Mouse (Mus musculus) layer of hippocampus, adult 11-12 months (tissue): ENCODE data around the gene Fhad1.
"Not testable (repeated sequence)": the region's sequence is repeated elsewhere in the genome, so short reads cannot be mapped to it uniquely, and the experiment has no call there.

Source experiments
- DNase-seq: peaks from one replicate; pipeline ENCODE4 v3.0.0; 2022; ENCODE audit warnings: low spot score

Gene Fhad1

GRCm38 (mm10) chr4:142014659-142015608 is at the start of gene Fhad1:
Gene Fhad1, minus strand, starts transcription at chr4:142015082.
- DNase-seq, result peak; percentile 55

- no peak for DNase-seq
These were observed 48.2 kb upstream of the Fhad1 start for GRCm38 (mm10) chr4:142063057-142063534.

GRCm38 (mm10) chr4:142061485-142062240 is 46.8 kb upstream of the Fhad1 start:
- no peak for DNase-seq

- peak; percentile 53 for DNase-seq
These were observed 45.8 kb upstream of the Fhad1 start for GRCm38 (mm10) chr4:142060455-142061378.

GRCm38 (mm10) chr4:142059841-142060193 is 44.9 kb upstream of the Fhad1 start:
- no peak for DNase-seq

GRCm38 (mm10) chr4:142059113-142059840 is 44.4 kb upstream of the Fhad1 start:
- DNase-seq, result no peak

GRCm38 (mm10) chr4:142057529-142058216 is 42.8 kb upstream of the Fhad1 start:
- DNase-seq, result peak; percentile 55

- no peak for DNase-seq
These were observed 40.7 kb upstream of the Fhad1 start for GRCm38 (mm10) chr4:142055600-142055999.

- no peak for DNase-seq
These were observed 39.7 kb upstream of the Fhad1 start for GRCm38 (mm10) chr4:142054580-142054979.

- DNase-seq, result no peak
These were observed 39.0 kb upstream of the Fhad1 start for GRCm38 (mm10) chr4:142053661-142054448.

GRCm38 (mm10) chr4:142053261-142053660 is 38.4 kb upstream of the Fhad1 start:
- DNase-seq, result no peak

GRCm38 (mm10) chr4:142052391-142053132 is 37.7 kb upstream of the Fhad1 start:
- DNase-seq, result no peak

- not testable (repeated sequence) for DNase-seq
These were observed 37.0 kb upstream of the Fhad1 start for GRCm38 (mm10) chr4:142051883-142052282.

GRCm38 (mm10) chr4:142049963-142050362 is 35.1 kb upstream of the Fhad1 start:
- no peak for DNase-seq

- DNase-seq, result no peak
These were observed 33.5 kb upstream of the Fhad1 start for GRCm38 (mm10) chr4:142048391-142048790.

- DNase-seq, result no peak
These were observed 32.1 kb upstream of the Fhad1 start for GRCm38 (mm10) chr4:142047005-142047404.

- DNase-seq, result no peak
These were observed 31.6 kb upstream of the Fhad1 start for GRCm38 (mm10) chr4:142046496-142046895.

GRCm38 (mm10) chr4:142045595-142046163 is 30.8 kb upstream of the Fhad1 start:
- DNase-seq, result no peak

- DNase-seq, result no peak
These were observed 29.6 kb upstream of the Fhad1 start for GRCm38 (mm10) chr4:142044452-142044851.
